Mouse (Mus musculus): ENCODE results near the gene Ammecr1. TPM values are rescaled to one million over a fixed set of nuclear protein-coding genes. Genes with fewer than 3 reads are reported as not detected.

The Ammecr1 gene
- polyA plus RNA-seq, 1 experiment, result 0.47 TPM

DNA sequence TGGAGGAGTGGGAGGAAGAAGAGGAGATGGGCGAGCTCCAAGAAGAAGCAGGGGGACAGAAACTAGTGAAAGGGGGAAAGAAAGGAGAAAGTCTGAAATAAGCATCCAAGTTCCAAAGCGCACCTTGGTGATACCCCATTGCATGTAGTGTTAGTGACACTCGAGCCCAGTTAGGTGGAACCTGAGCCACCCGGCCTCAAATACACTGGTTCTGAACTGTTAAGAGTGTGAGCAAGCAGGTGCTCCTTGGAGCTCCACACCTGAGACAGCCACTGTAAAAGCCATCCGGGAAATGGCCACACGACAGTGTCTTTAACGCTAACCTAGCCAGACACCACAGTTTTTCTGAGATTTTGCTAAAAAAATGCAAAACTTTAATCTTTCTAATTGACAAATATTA is 539 bp upstream of the Ammecr1 start:
- H3K36me3 ChIP-seq (ENCODE audit: control insufficient read depth, insufficient read depth, low read length), result no peaks in the 10 kb centered on the region
- peak overlapping the region; percentile 80 for H3K4me3 ChIP-seq (ENCODE audit: insufficient read depth, low read depth, low read length)
- no peak overlapping the region for H3K27ac ChIP-seq (ENCODE audit: insufficient read depth, low read depth, low read length)
- no peaks in the 10 kb centered on the region for H3K27me3 ChIP-seq (replicated peaks; ENCODE audit: control insufficient read depth, insufficient read depth, low read length)
- peak; percentile 0 for DNase-seq
- TF ChIP-seq POLR2A (IDR thresholded peaks at IDR 0.05; ENCODE audit: low read depth, low read length) (no peak), CTCF (conservative IDR thresholded peaks at IDR 0.05; ENCODE audit: insufficient read depth, insufficient read length, low read depth, low read length) (no peak)
- H3K4me1 ChIP-seq (ENCODE audit: control insufficient read depth, insufficient read depth, low read length), result peaks cover 3% of the 10 kb centered on the region; the same call in 1 of the 2 replicates
- WGBS, result 17% methylated on average over 7 of the region's 7 CpGs

DNA sequence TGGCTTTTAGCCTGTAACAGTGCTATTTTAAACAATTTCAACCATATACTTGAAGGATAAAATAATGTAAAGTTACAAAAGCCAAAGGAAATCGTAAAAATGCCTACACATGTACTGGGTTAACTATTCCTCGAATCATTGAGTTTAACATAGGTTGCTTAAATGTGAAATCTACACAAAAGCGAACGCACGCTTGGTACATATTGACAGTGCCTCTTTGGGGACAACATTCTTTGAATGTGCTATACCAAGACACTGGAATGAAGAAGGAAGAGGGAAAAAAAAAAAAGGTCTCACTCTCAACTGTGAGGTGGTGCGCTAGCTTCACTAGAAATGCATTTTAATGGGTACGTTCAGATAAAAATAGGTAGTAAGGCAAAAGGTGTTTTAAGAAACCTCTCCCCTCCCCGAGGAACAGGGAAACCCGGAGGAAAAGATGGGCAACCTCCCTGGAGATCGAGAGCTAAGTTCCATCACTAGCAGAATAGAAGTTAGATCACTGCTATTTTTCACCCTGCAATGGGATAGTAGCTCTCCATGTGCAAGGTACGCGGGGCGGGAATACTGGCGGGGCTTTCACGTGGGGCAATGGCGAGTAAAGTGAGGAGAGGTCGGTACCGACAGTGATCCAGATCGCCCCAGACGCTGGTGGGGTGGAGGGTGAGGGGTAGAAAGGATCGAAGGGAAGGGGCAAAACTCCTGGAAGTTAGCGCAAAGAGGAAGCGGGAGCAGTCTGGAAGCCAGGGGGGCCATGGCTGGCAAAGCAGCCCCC is 1.1 kb downstream of the Ammecr1 start:
- H3K27ac ChIP-seq (ENCODE audit: insufficient read depth, low read depth, low read length), result no peak overlapping the region
- H3K36me3 ChIP-seq (ENCODE audit: control insufficient read depth, insufficient read depth, low read length), result no peaks in the 10 kb centered on the region
- peak overlapping the region; percentile 80 for H3K4me3 ChIP-seq (ENCODE audit: insufficient read depth, low read depth, low read length)
- no peaks in the 10 kb centered on the region for H3K27me3 ChIP-seq (replicated peaks; ENCODE audit: control insufficient read depth, insufficient read depth, low read length)
- no peak for TF ChIP-seq CTCF (conservative IDR thresholded peaks at IDR 0.05; ENCODE audit: insufficient read depth, insufficient read length, low read depth, low read length)
- no peak for TF ChIP-seq POLR2A (IDR thresholded peaks at IDR 0.05; ENCODE audit: low read depth, low read length)
- 8% methylated on average over 23 of the region's 23 CpGs for WGBS
- H3K4me1 ChIP-seq (ENCODE audit: control insufficient read depth, insufficient read depth, low read length), result peaks cover 3% of the 10 kb centered on the region; the same call in 1 of the 2 replicates
- peak; percentile 6 for DNase-seq

DNA sequence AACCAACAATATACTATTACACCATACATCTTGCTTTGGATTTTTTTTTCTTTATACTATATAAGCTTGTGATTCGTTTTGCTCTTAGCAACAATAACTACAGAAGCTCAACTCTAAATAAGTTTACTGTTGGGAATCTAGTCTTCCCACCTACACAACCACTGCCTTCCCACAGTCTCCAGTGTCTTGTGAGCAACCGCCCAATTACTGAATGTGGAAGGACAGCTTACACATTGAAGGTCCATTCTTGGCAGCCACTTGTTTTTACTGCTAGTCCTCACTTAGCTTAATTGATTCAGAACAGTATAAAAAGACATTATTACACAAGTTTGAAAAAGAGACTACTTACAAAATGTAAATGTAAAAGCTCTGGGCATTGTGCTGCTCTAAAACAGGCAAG is 6.1 kb downstream of the Ammecr1 start:
- Histone ChIP-seq H3K4me1 (ENCODE audit: control insufficient read depth, insufficient read depth, low read length) (no peaks in the 10 kb centered on the region), H3K36me3 (ENCODE audit: control insufficient read depth, insufficient read depth, low read length) (no peaks in the 10 kb centered on the region), H3K27me3 (replicated peaks; ENCODE audit: control insufficient read depth, insufficient read depth, low read length) (no peaks in the 10 kb centered on the region), H3K4me3 (ENCODE audit: insufficient read depth, low read depth, low read length) (no peak overlapping the region), H3K27ac (ENCODE audit: insufficient read depth, low read depth, low read length) (no peak overlapping the region)
- TF ChIP-seq CTCF (conservative IDR thresholded peaks at IDR 0.05; ENCODE audit: insufficient read depth, insufficient read length, low read depth, low read length), result no peak
- TF ChIP-seq POLR2A (IDR thresholded peaks at IDR 0.05; ENCODE audit: low read depth, low read length), result no peak
- no peak for DNase-seq
- WGBS, result 91% methylated on average over 2 of the region's 2 CpGs

DNA sequence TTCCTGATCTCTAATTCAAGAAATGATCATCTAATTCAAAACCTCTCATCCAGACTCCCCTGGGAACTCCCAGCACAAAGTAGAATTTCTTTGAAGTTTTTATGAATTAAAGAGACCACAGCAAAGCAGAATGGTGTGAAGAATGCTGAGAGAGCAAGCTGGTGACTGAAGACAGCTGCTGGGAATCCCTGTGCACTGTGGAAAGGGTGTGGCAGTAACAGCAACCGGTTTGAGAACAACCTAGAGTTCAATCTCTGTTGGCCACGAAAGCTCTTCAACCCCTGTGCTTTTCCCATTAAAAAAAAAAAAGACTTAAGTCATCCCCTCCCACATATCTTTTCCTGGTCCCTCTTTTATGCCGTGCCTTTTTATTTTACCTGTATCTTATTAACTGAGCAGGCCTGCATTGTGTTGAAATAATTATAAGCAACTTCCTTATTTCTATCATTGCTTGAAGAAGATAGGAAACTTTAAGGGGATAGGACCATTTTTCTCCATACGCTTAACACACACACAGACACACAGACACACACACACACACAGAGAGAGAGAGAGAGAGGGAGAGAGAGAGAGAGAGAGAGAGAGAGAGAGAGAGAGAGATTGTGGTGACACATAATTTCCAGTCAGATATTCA is 6.7 kb downstream of the Ammecr1 start:
- WGBS, result 51% methylated on average over 4 of the region's 4 CpGs
- H3K27ac ChIP-seq (ENCODE audit: insufficient read depth, low read depth, low read length), result no peak overlapping the region
- no peaks in the 10 kb centered on the region for H3K4me1 ChIP-seq (ENCODE audit: control insufficient read depth, insufficient read depth, low read length)
- no peaks in the 10 kb centered on the region for H3K27me3 ChIP-seq (replicated peaks; ENCODE audit: control insufficient read depth, insufficient read depth, low read length)
- no peak for TF ChIP-seq CTCF (conservative IDR thresholded peaks at IDR 0.05; ENCODE audit: insufficient read depth, insufficient read length, low read depth, low read length)
- TF ChIP-seq POLR2A (IDR thresholded peaks at IDR 0.05; ENCODE audit: low read depth, low read length), result no peak
- H3K4me3 ChIP-seq (ENCODE audit: insufficient read depth, low read depth, low read length), result no peak overlapping the region
- H3K36me3 ChIP-seq (ENCODE audit: control insufficient read depth, insufficient read depth, low read length), result no peaks in the 10 kb centered on the region
- no peak for DNase-seq

DNA sequence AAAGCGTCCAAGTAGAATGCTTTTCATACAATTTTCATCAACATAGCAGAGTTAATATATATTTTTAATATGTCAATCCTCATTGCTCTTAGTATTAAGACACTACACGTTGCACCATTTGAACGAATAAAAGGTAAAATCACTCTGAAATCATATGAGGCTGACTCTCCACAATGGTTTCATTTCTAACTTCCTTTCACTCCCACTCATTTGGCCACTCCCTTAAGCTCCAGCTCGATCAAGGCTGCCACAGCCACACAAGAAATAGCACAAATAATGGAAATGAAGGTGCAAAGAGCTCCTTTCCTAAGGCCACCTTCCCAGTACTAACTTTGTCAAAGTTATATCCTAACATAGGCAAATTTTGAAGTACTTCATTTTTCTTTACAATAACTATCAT is 38.1 kb downstream of the Ammecr1 start:
- DNase-seq, result no peak
- Histone ChIP-seq H3K4me3 (ENCODE audit: insufficient read depth, low read depth, low read length) (no peak overlapping the region), H3K36me3 (ENCODE audit: control insufficient read depth, insufficient read depth, low read length) (no peaks in the 10 kb centered on the region), H3K27me3 (replicated peaks; ENCODE audit: control insufficient read depth, insufficient read depth, low read length) (no peaks in the 10 kb centered on the region), H3K4me1 (ENCODE audit: control insufficient read depth, insufficient read depth, low read length) (no peaks in the 10 kb centered on the region), H3K27ac (ENCODE audit: insufficient read depth, low read depth, low read length) (no peak overlapping the region)
- TF ChIP-seq CTCF (conservative IDR thresholded peaks at IDR 0.05; ENCODE audit: insufficient read depth, insufficient read length, low read depth, low read length) (no peak), POLR2A (IDR thresholded peaks at IDR 0.05; ENCODE audit: low read depth, low read length) (no peak)
- WGBS, result 56% methylated on average over 4 of the region's 4 CpGs

DNA sequence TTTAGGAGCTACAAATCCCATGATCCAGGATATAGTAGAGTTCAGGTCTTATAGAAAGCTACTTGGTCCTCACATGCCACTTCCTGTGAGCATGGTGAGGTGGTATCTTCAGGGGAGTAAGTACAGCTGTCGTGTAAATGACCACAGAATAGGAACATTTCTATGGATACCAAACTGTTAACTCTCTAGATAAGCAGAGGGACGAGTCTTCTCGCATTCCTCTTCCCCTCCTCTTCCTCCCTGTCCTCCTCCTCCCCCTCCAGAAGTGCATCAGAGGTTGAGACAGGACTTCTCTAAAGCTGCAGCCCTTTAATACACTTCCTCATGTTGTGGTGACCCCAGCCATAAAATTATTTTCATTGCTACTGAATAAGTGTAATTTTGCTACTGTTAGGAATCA is 49.1 kb downstream of the Ammecr1 start:
- TF ChIP-seq CTCF (conservative IDR thresholded peaks at IDR 0.05; ENCODE audit: insufficient read depth, insufficient read length, low read depth, low read length) (no peak), POLR2A (IDR thresholded peaks at IDR 0.05; ENCODE audit: low read depth, low read length) (no peak)
- H3K27me3 ChIP-seq (replicated peaks; ENCODE audit: control insufficient read depth, insufficient read depth, low read length), result no peaks in the 10 kb centered on the region
- WGBS, result 78% methylated on average over 3 of the region's 3 CpGs
- H3K36me3 ChIP-seq (ENCODE audit: control insufficient read depth, insufficient read depth, low read length), result no peaks in the 10 kb centered on the region
- no peak overlapping the region for H3K4me3 ChIP-seq (ENCODE audit: insufficient read depth, low read depth, low read length)
- no peaks in the 10 kb centered on the region for H3K4me1 ChIP-seq (ENCODE audit: control insufficient read depth, insufficient read depth, low read length)
- H3K27ac ChIP-seq (ENCODE audit: insufficient read depth, low read depth, low read length), result no peak overlapping the region
- no peak for DNase-seq

DNA sequence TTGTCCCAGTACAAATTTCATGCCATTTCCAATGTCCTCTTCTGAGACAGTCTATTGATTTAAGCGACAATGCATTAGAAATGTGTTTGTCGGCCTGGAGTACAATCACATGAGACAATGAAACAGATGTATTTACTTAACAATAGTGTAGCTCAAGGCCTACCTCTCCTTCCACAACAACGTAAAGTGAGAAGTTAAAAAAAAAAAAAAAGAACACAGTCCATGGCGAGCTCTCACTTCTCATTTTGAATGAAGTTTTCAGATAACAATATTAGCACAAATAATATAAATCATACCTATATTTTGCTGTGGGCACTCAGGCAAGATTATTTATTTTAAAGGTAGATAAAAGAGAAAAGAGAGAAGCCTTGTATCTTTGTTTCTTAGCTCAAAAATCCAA is 49.8 kb downstream of the Ammecr1 start:
- no peak for DNase-seq
- Histone ChIP-seq H3K27me3 (replicated peaks; ENCODE audit: control insufficient read depth, insufficient read depth, low read length) (no peaks in the 10 kb centered on the region), H3K27ac (ENCODE audit: insufficient read depth, low read depth, low read length) (no peak overlapping the region), H3K4me3 (ENCODE audit: insufficient read depth, low read depth, low read length) (no peak overlapping the region), H3K36me3 (ENCODE audit: control insufficient read depth, insufficient read depth, low read length) (no peaks in the 10 kb centered on the region), H3K4me1 (ENCODE audit: control insufficient read depth, insufficient read depth, low read length) (no peaks in the 10 kb centered on the region)
- 81% methylated on average over 4 of the region's 4 CpGs for WGBS
- TF ChIP-seq CTCF (conservative IDR thresholded peaks at IDR 0.05; ENCODE audit: insufficient read depth, insufficient read length, low read depth, low read length) (no peak), POLR2A (IDR thresholded peaks at IDR 0.05; ENCODE audit: low read depth, low read length) (no peak)
